Mouse (Mus musculus) hindbrain, embryonic 16.5 days (tissue): ENCODE data around the gene Ccdc85b. TPM values are rescaled to one million over a fixed set of nuclear protein-coding genes. Genes with fewer than 3 reads are reported as not detected.
A peak's percentile ranks its signal among the peaks of the same experiment; 100 is the strongest.

Experiments used
- ATAC-seq: fragments of 200-750 bp; cut with Nextera tagmentation; 2 replicates; pipeline ENCODE4 v1.8.0; 2017; ENCODE audit warnings: moderate TSS enrichment, moderate library complexity
- H3K27ac ChIP-seq: fragments of 300-500 bp; sonication (generic); 2 replicates; pipeline ENCODE4 v1.5.1; 2014; ENCODE audit warnings: low read depth, mild to moderate bottlenecking, control low read depth, low read length, moderate library complexity
- H3K27me3 ChIP-seq: fragments of 300-500 bp; sonication (generic); replicated peaks from 2 replicates; pipeline ENCODE4 v1.6.1; 2014; ENCODE audit warnings: low read length; ENCODE audit not compliant: control insufficient read depth, insufficient read depth
- H3K36me3 ChIP-seq: fragments of 300-500 bp; sonication (generic); 2 replicates; pipeline ENCODE4 v1.6.1; 2014; ENCODE audit warnings: mild to moderate bottlenecking, low read length, moderate library complexity, mixed read lengths; ENCODE audit not compliant: control insufficient read depth, insufficient read depth
- H3K4me1 ChIP-seq: fragments of 300-500 bp; sonication (generic); 2 replicates; pipeline ENCODE4 v1.6.1; 2014; ENCODE audit warnings: low read depth, low read length; ENCODE audit not compliant: control insufficient read depth, insufficient read depth
- H3K4me2 ChIP-seq: fragments of 300-500 bp; sonication (generic); 2 replicates; pipeline ENCODE4 v1.6.1; 2014; ENCODE audit warnings: mild to moderate bottlenecking, low read length, control low read depth, moderate library complexity
- H3K4me3 ChIP-seq: fragments of 300-500 bp; sonication (generic); 2 replicates; pipeline ENCODE4 v1.5.1; 2014; ENCODE audit warnings: mild to moderate bottlenecking, low read length, control low read depth, moderate library complexity
- H3K9ac ChIP-seq: fragments of 300-500 bp; sonication (generic); 2 replicates; pipeline ENCODE4 v1.6.1; 2014; ENCODE audit warnings: low read depth, mild to moderate bottlenecking, control low read depth, low read length, moderate library complexity
- H3K9me3 ChIP-seq: fragments of 300-500 bp; sonication (generic); 2 replicates; pipeline ENCODE4 v1.6.1; 2014; ENCODE audit warnings: mild to moderate bottlenecking, low read length, moderate library complexity; ENCODE audit not compliant: control insufficient read depth
- WGBS: fragments of 180-500 bp; shearing (Covaris S2); extraction: QIAGEN DNeasy Blood & Tissue Kit; methylation state at CpG from one replicate; pipeline ENCODE4 v1.1.7; 2014; 5-methylcytosine and 5-hydroxymethylcytosine counted together
- polyA plus RNA-seq: library from polyadenylated mRNA; unstranded; fragments of >200 nt; fragmentation: Nextera tagmentation; extraction: Ambion mirVana; gene quantifications from 2 replicates; pipeline ENCODE4 v1.2.1, GENCODE M21; 2015

The Ccdc85b gene
- polyA plus RNA-seq, 1 experiment from 2014 or later, result 12.4 TPM

DNA sequence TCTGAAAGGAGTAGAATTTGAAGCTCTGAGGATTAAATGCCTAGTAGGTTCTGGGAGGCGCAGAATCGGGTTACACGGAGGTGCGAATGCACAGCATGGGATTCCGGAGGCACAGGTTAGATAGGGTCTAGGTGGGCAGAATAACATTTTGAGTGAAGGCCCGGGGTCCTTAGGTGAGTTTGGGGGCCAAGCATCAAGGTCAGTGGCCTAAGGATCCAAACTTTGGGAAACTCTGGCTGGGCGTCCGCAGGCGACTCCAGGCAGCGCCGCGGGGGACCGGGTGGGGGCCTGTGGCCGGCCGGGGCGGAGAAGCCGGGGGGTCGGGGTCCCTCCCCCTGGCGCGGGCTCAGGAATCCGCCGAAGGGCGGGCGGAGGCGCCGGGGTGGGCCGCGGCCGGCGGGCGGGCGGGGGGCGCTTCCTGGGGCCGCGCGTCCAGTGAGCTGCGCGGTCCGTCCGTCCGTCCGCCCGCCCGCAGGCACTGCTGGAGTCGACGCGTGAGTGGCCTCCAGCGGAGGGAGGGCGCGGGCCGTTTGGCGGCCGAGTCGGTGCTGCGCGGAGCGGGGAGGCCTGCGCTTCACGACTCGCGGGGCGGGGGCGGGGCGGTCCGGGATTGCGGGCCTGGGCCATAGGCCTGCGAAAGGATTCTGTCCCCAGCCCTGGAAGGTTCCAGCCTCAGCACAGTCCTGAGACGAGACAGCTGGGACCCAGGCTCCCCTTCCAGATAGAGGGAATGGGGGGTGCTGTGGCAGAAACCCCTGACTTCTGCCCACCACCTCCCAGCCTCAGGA lies 16.8 kb upstream of the Ccdc85b start:
- Histone ChIP-seq H3K27me3 (no peaks in the 10 kb centered on the region), H3K36me3 (no peaks in the 10 kb centered on the region), H3K4me1 (peaks cover 20% of the 10 kb centered on the region), H3K27ac (peak overlapping the region; percentile 72), H3K9me3 (no peaks in the 10 kb centered on the region), H3K4me3 (peak overlapping the region; percentile 67), H3K9ac (peak overlapping the region; percentile 85), H3K4me2 (peak overlapping the region; percentile 99)
- under 1% methylated on average over 31 of the region's 68 CpGs for WGBS
- peak; percentile 70 for ATAC-seq

DNA sequence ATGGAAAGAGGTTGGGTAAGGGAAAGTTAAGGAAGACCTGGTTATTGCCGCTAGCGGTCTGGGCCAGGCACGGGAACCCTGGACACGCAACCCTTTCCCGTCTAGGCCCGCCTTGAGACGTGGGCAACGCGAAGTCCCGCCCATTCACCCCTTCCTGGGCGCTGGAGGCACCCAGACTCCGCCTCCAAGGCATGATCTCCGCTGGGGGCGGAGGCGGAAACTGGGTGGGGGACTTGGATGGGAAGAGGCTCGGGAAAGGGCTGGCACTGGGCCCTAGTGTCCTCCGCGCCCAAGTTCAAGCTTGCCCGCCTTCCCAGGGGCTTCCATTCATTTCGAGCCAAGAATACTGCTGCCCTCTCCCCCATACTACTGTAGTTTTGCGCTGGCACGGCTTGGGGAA lies 16.0 kb upstream of the Ccdc85b start, which contains the start of gene Efemp2:
Gene Efemp2 (plus strand): TSS at position 235 of the 400 bp plus-strand sequence.
- 4% methylated on average over 22 of the region's 22 CpGs for WGBS
- peak within 1 kb of the TSS; percentile 72 for H3K27ac ChIP-seq
- H3K9me3 ChIP-seq, result no peaks in the 10 kb centered on the region
- no peaks in the 10 kb centered on the region for H3K27me3 ChIP-seq
- peak within 1 kb of the TSS; percentile 85 for H3K9ac ChIP-seq
- no peaks in the 10 kb centered on the region for H3K36me3 ChIP-seq
- H3K4me1 ChIP-seq, result peaks cover 20% of the 10 kb centered on the region
- peak within 1 kb of the TSS; percentile 67 for H3K4me3 ChIP-seq
- H3K4me2 ChIP-seq, result peak within 1 kb of the TSS; percentile 99
- ATAC-seq, result peak; percentile 73

DNA sequence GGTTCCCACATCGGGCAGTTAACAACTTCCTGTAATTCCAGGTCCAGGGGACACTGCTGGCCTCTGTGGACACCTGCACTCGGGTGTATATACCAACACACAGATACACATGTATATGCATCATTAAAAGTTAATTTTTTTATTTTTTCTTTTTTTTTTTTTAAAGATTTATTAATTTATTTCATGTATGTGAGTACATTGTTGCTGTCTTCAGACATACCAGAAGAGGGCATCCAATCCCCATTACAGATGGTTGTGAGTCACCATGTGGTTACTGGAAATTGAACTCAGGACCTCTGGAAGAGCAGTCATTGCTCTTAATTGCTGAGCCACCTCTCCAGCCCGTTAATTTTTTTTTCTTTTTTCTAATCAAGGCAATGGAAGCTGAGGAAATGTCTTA lies 15.2 kb upstream of the Ccdc85b start:
- no peak for ATAC-seq
- peaks cover 20% of the 10 kb centered on the region for H3K4me1 ChIP-seq
- WGBS, result 81% methylated on average over 3 of the region's 3 CpGs
- H3K27me3 ChIP-seq, result no peaks in the 10 kb centered on the region
- no peak overlapping the region for H3K9ac ChIP-seq
- no peak overlapping the region for H3K4me3 ChIP-seq
- no peaks in the 10 kb centered on the region for H3K9me3 ChIP-seq
- no peak overlapping the region for H3K4me2 ChIP-seq
- no peak overlapping the region for H3K27ac ChIP-seq
- no peaks in the 10 kb centered on the region for H3K36me3 ChIP-seq

DNA sequence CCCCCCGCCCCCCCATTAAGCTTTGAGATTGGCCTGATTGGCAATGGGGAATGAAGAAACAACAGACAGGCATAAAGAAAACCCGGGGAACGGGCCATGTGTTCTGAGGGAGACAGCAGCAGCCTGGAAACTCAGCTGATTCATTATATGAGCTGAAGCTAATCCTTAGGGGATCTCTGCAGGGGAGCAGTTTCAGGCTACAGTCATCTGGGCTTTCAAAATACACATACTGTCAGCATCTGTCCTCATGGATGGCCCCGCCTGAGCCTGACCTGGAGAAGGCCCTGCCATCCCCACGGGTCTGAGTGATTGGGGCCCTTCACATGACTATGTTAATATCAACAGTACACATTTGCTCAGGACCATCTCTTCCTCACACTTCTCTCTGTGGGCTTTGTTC lies 14.2 kb upstream of the Ccdc85b start:
- Histone ChIP-seq H3K9me3 (no peaks in the 10 kb centered on the region), H3K27ac (no peak overlapping the region), H3K4me3 (no peak overlapping the region), H3K4me1 (peaks cover 20% of the 10 kb centered on the region), H3K4me2 (no peak overlapping the region), H3K9ac (no peak overlapping the region), H3K27me3 (no peaks in the 10 kb centered on the region), H3K36me3 (peaks cover 7% of the 10 kb centered on the region; the same call in 1 of the 2 replicates)
- 35% methylated on average over 5 of the region's 5 CpGs for WGBS
- no peak for ATAC-seq

DNA sequence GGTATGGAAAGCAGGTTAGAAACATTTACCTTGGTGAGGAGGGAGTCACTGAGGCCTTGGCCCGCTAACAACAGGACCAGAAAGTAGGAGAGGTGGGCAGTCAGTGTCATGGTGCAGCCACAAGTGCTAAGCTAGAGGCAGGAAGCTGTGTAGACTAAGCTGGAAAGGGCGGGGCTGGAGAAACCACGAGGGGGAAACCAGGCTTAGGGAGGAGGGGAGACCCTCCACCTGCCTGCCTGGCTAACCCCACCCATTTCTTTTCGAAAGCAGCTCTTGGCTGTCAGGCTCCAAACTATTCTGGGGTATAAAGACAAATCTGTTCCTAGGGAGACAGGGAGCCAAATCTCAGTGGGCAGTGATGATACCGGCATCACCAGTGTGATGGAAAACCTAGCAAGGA lies 10.7 kb upstream of the Ccdc85b start, which contains the start of gene Ctsw:
Gene Ctsw (minus strand): TSS at position 134 of the 400 bp plus-strand sequence.
- Histone ChIP-seq H3K9me3 (no peaks in the 10 kb centered on the region), H3K4me3 (no peak within 1 kb of the TSS), H3K4me2 (no peak within 1 kb of the TSS), H3K27ac (no peak within 1 kb of the TSS), H3K9ac (no peak within 1 kb of the TSS), H3K4me1 (peaks cover 7% of the 10 kb centered on the region), H3K27me3 (no peaks in the 10 kb centered on the region), H3K36me3 (peaks cover 28% of the 10 kb centered on the region)
- no peak for ATAC-seq
- 63% methylated on average over 5 of the region's 5 CpGs for WGBS

DNA sequence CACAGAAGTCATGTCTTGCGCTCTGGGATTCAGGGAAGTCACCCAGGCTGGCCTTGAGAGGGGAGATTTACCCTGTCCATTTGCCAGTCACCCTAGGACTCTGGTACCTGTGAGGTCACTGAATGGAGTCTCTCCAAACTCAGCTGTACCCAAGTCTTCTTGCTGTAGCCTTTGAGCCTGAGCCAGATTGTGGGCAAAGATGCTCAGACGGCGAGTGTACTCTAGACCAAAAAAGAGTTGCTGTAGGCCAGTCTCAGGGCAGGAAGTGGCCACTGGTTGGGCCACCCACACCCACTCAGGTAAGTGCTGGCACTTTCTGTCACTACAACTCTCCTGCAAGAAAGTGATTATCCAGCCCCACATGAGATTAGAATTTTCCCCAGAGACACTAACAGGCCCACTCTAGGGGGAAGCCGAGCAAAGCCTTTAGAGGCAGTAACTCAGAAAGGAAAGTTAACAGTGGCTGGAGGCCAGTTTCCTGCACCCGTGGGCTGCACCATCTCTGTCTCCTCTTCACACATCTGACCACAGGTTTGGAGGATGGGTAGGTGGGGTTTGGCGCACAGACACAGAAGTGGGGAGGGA lies 9.3 kb upstream of the Ccdc85b start:
- 93% methylated on average over 6 of the region's 6 CpGs for WGBS
- H3K36me3 ChIP-seq, result peaks cover 29% of the 10 kb centered on the region

DNA sequence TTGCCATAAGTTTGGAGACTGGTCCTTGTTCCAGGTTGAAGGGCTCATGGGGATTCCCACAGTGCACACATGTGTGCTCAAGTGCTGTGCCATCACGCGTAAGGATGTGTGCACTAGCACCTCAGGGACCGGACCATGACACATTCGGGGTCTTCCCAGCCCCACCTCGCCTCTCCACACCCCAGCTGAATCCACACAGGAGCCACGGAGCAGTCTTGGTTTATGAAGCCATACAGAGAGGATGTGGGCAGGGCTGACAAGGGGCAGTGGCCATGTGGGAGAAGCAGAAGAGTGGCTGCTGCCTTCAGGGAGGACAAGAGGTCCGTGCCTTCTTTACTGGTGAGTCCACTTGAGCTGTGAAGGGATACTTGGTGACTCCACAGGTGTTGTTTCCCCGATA lies 7.3 kb upstream of the Ccdc85b start:
- Histone ChIP-seq H3K27ac (no peak overlapping the region; the same call in 1 of the 2 replicates), H3K4me3 (no peak overlapping the region), H3K9ac (no peak overlapping the region), H3K4me1 (peaks cover 19% of the 10 kb centered on the region), H3K36me3 (peaks cover 32% of the 10 kb centered on the region), H3K4me2 (no peak overlapping the region), H3K27me3 (no peaks in the 10 kb centered on the region), H3K9me3 (no peaks in the 10 kb centered on the region)
- 94% methylated on average over 8 of the region's 8 CpGs for WGBS
- no peak for ATAC-seq

More for the DNA sequence above, 9.3 kb upstream of the Ccdc85b start:
- no peaks in the 10 kb centered on the region for H3K9me3 ChIP-seq
- ATAC-seq, result no peak
- H3K9ac ChIP-seq, result no peak overlapping the region
- no peak overlapping the region for H3K4me2 ChIP-seq
- no peaks in the 10 kb centered on the region for H3K27me3 ChIP-seq
- H3K4me3 ChIP-seq, result no peak overlapping the region
- peaks cover 7% of the 10 kb centered on the region for H3K4me1 ChIP-seq
- no peak overlapping the region for H3K27ac ChIP-seq

DNA sequence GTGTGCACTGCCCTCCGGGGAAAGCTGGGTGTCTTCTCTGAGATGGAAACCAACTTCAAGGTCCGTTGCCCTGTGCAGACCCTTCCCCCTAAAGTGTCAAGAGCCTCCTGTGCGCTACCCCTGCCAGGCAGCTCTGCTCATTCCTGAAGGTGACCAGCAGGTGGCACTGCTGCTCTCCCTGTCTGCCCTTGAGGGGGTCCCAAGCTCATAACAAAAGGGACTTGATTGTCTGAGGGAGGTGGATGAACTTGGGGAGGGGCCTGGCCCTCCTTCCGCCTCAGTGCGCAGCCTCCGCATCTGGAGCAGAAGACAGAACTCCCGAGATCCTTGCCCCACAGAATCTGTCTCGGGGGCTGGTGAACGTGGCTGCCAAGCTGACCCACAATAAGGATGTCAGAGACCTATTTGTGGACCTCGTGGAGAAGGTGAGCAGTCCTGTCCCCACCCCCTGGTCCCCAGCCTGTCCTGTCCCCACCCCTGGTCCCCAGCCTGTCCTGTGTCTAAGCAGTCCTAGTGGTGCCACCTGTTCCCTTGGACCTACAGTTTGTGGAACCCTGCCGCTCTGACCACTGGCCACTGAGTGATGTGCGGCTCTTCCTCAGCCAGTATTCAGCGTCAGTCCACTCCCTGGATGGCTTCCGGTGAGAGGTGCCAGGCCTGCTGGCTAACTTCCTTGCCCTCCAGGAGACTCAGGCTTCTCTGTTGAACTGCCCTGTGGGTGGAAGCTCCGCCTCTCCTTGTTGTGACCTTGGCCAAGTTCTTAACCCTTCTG lies 6.3 kb upstream of the Ccdc85b start:
- peaks cover 22% of the 10 kb centered on the region for H3K4me1 ChIP-seq
- WGBS, result 36% methylated on average over 14 of the region's 15 CpGs
- peak overlapping the region; percentile 69 for H3K27ac ChIP-seq
- peak; percentile 57; the same call in 1 of the 2 replicates for ATAC-seq
- H3K9me3 ChIP-seq, result no peaks in the 10 kb centered on the region
- peak overlapping the region; percentile 50 for H3K4me2 ChIP-seq
- peak overlapping the region; percentile 43 for H3K9ac ChIP-seq
- H3K27me3 ChIP-seq, result no peaks in the 10 kb centered on the region
- peak overlapping the region; percentile 28 for H3K4me3 ChIP-seq
- H3K36me3 ChIP-seq, result peaks cover 32% of the 10 kb centered on the region

DNA sequence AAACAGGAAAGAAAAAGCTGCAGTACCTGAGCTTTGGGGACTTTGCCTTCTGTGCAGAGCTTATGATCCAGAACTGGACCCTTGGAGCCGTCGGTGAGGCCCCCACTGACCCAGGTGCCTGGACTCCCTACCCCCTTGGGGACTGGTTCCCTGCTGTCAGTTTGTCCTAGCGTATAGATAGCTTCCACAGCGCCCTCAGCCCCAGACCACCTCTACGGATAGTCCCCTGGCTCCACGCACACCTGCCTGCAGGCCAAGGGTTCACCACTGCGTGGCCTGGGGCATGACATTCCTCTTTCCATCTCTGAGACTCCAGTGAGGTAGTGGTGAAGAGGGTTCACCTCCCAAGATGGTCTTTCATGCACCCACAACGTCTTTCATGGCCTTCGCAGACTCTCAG lies 5.5 kb upstream of the Ccdc85b start:
- H3K27ac ChIP-seq, result no peak overlapping the region
- ATAC-seq, result no peak
- peaks cover 32% of the 10 kb centered on the region for H3K36me3 ChIP-seq
- H3K4me3 ChIP-seq, result no peak overlapping the region
- H3K4me1 ChIP-seq, result peaks cover 23% of the 10 kb centered on the region
- no peak overlapping the region for H3K9ac ChIP-seq
- WGBS, result 87% methylated on average over 9 of the region's 9 CpGs
- H3K27me3 ChIP-seq, result no peaks in the 10 kb centered on the region
- no peak overlapping the region for H3K4me2 ChIP-seq
- no peaks in the 10 kb centered on the region for H3K9me3 ChIP-seq
